Mouse (Mus musculus) ES-Bruce4 (cell line): ENCODE data around the gene Olfr108. TPM values are rescaled to one million over a fixed set of nuclear protein-coding genes. Genes with fewer than 3 reads are reported as not detected.

Experiments
- H3K27ac ChIP-seq: 2 replicates; pipeline ENCODE4 v1.5.1; 2012; ENCODE audit warnings: low read length, inconsistent platforms; ENCODE audit not compliant: insufficient read depth
- H3K27me3 ChIP-seq: 2 replicates; pipeline ENCODE4 v1.6.1; 2012; ENCODE audit warnings: mild to moderate bottlenecking, low read length, inconsistent platforms; ENCODE audit not compliant: control insufficient read depth, poor library complexity, insufficient read depth, severe bottlenecking
- H3K36me3 ChIP-seq: 2 replicates; pipeline ENCODE4 v1.6.1; 2012; ENCODE audit warnings: inconsistent platforms, mild to moderate bottlenecking, low read length, moderate library complexity; ENCODE audit not compliant: control insufficient read depth, poor library complexity, insufficient read depth, severe bottlenecking
- H3K4me1 ChIP-seq: one replicate; pipeline ENCODE4 v1.8.1; 2011; ENCODE audit warnings: low read length; ENCODE audit not compliant: control insufficient read depth, insufficient read depth
- H3K4me3 ChIP-seq: 2 replicates; pipeline ENCODE4 v1.5.1; 2011; ENCODE audit warnings: low read depth, mild to moderate bottlenecking, low read length
- H3K9ac ChIP-seq: 2 replicates; pipeline ENCODE4 v1.6.1; 2012; ENCODE audit warnings: low read depth, mild to moderate bottlenecking, inconsistent platforms; ENCODE audit not compliant: poor library complexity, severe bottlenecking
- H3K9me3 ChIP-seq: replicated peaks from 2 replicates; pipeline ENCODE4 v1.6.1; 2012; ENCODE audit warnings: mild to moderate bottlenecking, low read length, inconsistent platforms; ENCODE audit not compliant: control insufficient read depth, poor library complexity, insufficient read depth, severe bottlenecking
- CTCF ChIP-seq: IDR thresholded peaks from one replicate; pipeline ENCODE4 v1.8.1; 2011; ENCODE audit warnings: low read depth, low read length
- EP300 ChIP-seq: IDR thresholded peaks from 2 replicates; pipeline ENCODE4 v1.6.1; 2011; ENCODE audit warnings: low read depth, low read length; ENCODE audit not compliant: insufficient read depth
- POLR2A ChIP-seq: IDR thresholded peaks from one replicate; pipeline ENCODE4 v1.8.1; 2011; ENCODE audit warnings: low read length; ENCODE audit not compliant: insufficient read depth
- polyA plus RNA-seq: library from polyadenylated mRNA; stranded (reverse); fragments of >200 nt; gene quantifications from 2 replicates; pipeline ENCODE4 v1.2.4, GENCODE M21; 2011; ENCODE audit warnings: low read depth; ENCODE audit not compliant: missing spikeins, insufficient read depth, insufficient read length

The Olfr108 gene
- not detected in 2 replicates for polyA plus RNA-seq

- no peak within 1 kb of the TSS for H3K27ac ChIP-seq
- no peaks in the 10 kb centered on the region for H3K36me3 ChIP-seq
- TF ChIP-seq EP300 (no peak), CTCF (no peak), POLR2A (no peak)
- H3K27me3 ChIP-seq, result no peaks in the 10 kb centered on the region
- no peaks in the 10 kb centered on the region for H3K4me1 ChIP-seq
- no peaks in the 10 kb centered on the region for H3K9me3 ChIP-seq
- H3K4me3 ChIP-seq, result no peak within 1 kb of the TSS
- H3K9ac ChIP-seq, result no peak within 1 kb of the TSS
These were observed at the start of gene Olfr108 for GRCm38 (mm10) chr17:37445180-37445579. Gene Olfr108, plus strand, starts transcription at chr17:37445480.

GRCm38 (mm10) chr17:37398926-37399325 lies 46.4 kb upstream of the Olfr108 start, which contains the start of gene Olfr107:
Gene Olfr107, plus strand, starts transcription at chr17:37399226.
- H3K4me1 ChIP-seq, result no peaks in the 10 kb centered on the region
- no peaks in the 10 kb centered on the region for H3K27me3 ChIP-seq
- H3K9me3 ChIP-seq, result no peaks in the 10 kb centered on the region
- H3K9ac ChIP-seq, result no peak within 1 kb of the TSS
- no peak within 1 kb of the TSS for H3K4me3 ChIP-seq
- TF ChIP-seq EP300, result no peak
- TF ChIP-seq CTCF, result no peak
- no peak for TF ChIP-seq POLR2A
- H3K36me3 ChIP-seq, result no peaks in the 10 kb centered on the region
- H3K27ac ChIP-seq, result no peak within 1 kb of the TSS

- H3K9me3 ChIP-seq, result no peaks in the 10 kb centered on the region
- no peak for TF ChIP-seq POLR2A
- TF ChIP-seq EP300, result no peak
- no peak for TF ChIP-seq CTCF
- no peaks in the 10 kb centered on the region for H3K27me3 ChIP-seq
- H3K9ac ChIP-seq, result no peak overlapping the region
- no peak overlapping the region for H3K4me3 ChIP-seq
- H3K27ac ChIP-seq, result no peak overlapping the region
- no peaks in the 10 kb centered on the region for H3K4me1 ChIP-seq
- no peaks in the 10 kb centered on the region for H3K36me3 ChIP-seq
These were observed 31.9 kb upstream of the Olfr108 start for GRCm38 (mm10) chr17:37413380-37413779.

- Histone ChIP-seq H3K36me3 (no peaks in the 10 kb centered on the region), H3K27me3 (no peaks in the 10 kb centered on the region; the same call in 1 of the 2 replicates), H3K4me3 (no peak within 1 kb of the TSS), H3K4me1 (no peaks in the 10 kb centered on the region), H3K27ac (no peak within 1 kb of the TSS), H3K9ac (no peak within 1 kb of the TSS), H3K9me3 (no peaks in the 10 kb centered on the region)
- TF ChIP-seq EP300, result no peak
- TF ChIP-seq POLR2A, result no peak
- no peak for TF ChIP-seq CTCF
These were observed 13.3 kb downstream of the Olfr108 start, which contains the start of gene Olfr109 for GRCm38 (mm10) chr17:37458616-37459015. Gene Olfr109, plus strand, starts transcription at chr17:37458916.

- Histone ChIP-seq H3K9me3 (no peaks in the 10 kb centered on the region), H3K36me3 (no peaks in the 10 kb centered on the region), H3K4me1 (no peaks in the 10 kb centered on the region), H3K4me3 (no peak within 1 kb of the TSS), H3K27ac (no peak within 1 kb of the TSS), H3K27me3 (no peaks in the 10 kb centered on the region), H3K9ac (no peak within 1 kb of the TSS)
- no peak for TF ChIP-seq EP300
- no peak for TF ChIP-seq POLR2A
- no peak for TF ChIP-seq CTCF
These were observed 38.2 kb downstream of the Olfr108 start, which contains the start of gene H2-M2 for GRCm38 (mm10) chr17:37483452-37483851. Gene H2-M2, minus strand, starts transcription at chr17:37483552.

GRCm38 (mm10) chr17:37491930-37492518 lies 46.7 kb downstream of the Olfr108 start, which contains the start of gene Olfr110:
Gene Olfr110, plus strand, starts transcription at chr17:37492468.
- TF ChIP-seq POLR2A (no peak), EP300 (no peak), CTCF (no peak)
- no peaks in the 10 kb centered on the region for H3K36me3 ChIP-seq
- H3K4me3 ChIP-seq, result no peak within 1 kb of the TSS
- no peaks in the 10 kb centered on the region for H3K9me3 ChIP-seq
- no peak within 1 kb of the TSS for H3K27ac ChIP-seq
- no peak within 1 kb of the TSS for H3K9ac ChIP-seq
- no peaks in the 10 kb centered on the region for H3K4me1 ChIP-seq
- H3K27me3 ChIP-seq, result no peaks in the 10 kb centered on the region

Other genes with a start within 250 kb of the Olfr108 start
- 0.37 TPM in 1 of 2 replicates, not detected in the other for gene Olfr94, start 244.5 kb upstream of the Olfr108 start, polyA plus RNA-seq
- 0.12 TPM in 1 of 2 replicates, not detected in the other for gene Olfr95, start 232.4 kb upstream of the Olfr108 start, polyA plus RNA-seq
- gene Olfr96, start 225.3 kb upstream of the Olfr108 start, polyA plus RNA-seq, result not detected in 2 replicates
- not detected in 2 replicates for gene Olfr97, start 208.2 kb upstream of the Olfr108 start, polyA plus RNA-seq
- gene Olfr98, start 181.7 kb upstream of the Olfr108 start, polyA plus RNA-seq, result not detected in 2 replicates
- 3.3 and 3.4 TPM in 2 replicates for gene H2-M3, start 175.3 kb upstream of the Olfr108 start, polyA plus RNA-seq
- not detected in 2 replicates for gene Olfr99, start 162.0 kb upstream of the Olfr108 start, polyA plus RNA-seq
- not detected in 2 replicates for gene Olfr101, start 141.2 kb upstream of the Olfr108 start, polyA plus RNA-seq
- gene Olfr102, start 128.4 kb upstream of the Olfr108 start, polyA plus RNA-seq, result not detected in 2 replicates
- gene Olfr103, start 105.8 kb upstream of the Olfr108 start, polyA plus RNA-seq, result not detected in 2 replicates
- gene Olfr104-ps, start 85.9 kb upstream of the Olfr108 start, polyA plus RNA-seq, result not detected in 2 replicates
- not detected in 2 replicates for gene Olfr105-ps, start 66.4 kb upstream of the Olfr108 start, polyA plus RNA-seq
- not detected in 2 replicates for gene Olfr106-ps, start 55.1 kb upstream of the Olfr108 start, polyA plus RNA-seq
- not detected in 2 replicates for gene Olfr107, start 46.3 kb upstream of the Olfr108 start, polyA plus RNA-seq
- not detected in 2 replicates for gene Olfr109, start 13.4 kb downstream of the Olfr108 start, polyA plus RNA-seq
- gene H2-M2, start 38.1 kb downstream of the Olfr108 start, polyA plus RNA-seq, result 0.52 TPM in 1 of 2 replicates, not detected in the other
- gene Olfr110, start 47.0 kb downstream of the Olfr108 start, polyA plus RNA-seq, result not detected in 2 replicates
- gene Olfr111, start 62.5 kb downstream of the Olfr108 start, polyA plus RNA-seq, result not detected in 2 replicates
- not detected in 2 replicates for gene Olfr112, start 124.0 kb downstream of the Olfr108 start, polyA plus RNA-seq
- not detected in 2 replicates for gene Olfr113, start 132.2 kb downstream of the Olfr108 start, polyA plus RNA-seq
- gene Olfr114, start 147.3 kb downstream of the Olfr108 start, polyA plus RNA-seq, result not detected in 2 replicates
- not detected in 2 replicates for gene Olfr115, start 181.6 kb downstream of the Olfr108 start, polyA plus RNA-seq
- gene Olfr116, start 181.7 kb downstream of the Olfr108 start, polyA plus RNA-seq, result not detected in 2 replicates
- not detected in 2 replicates for gene Olfr117, start 218.3 kb downstream of the Olfr108 start, polyA plus RNA-seq
- not detected in 2 replicates for gene Olfr118, start 221.5 kb downstream of the Olfr108 start, polyA plus RNA-seq